Mouse (Mus musculus): ENCODE data around the gene Snap23.
A peak's percentile ranks its signal among the peaks of the same experiment; 100 is the strongest.
"Not testable (repeated sequence)": the region's sequence is repeated elsewhere in the genome, so short reads cannot be mapped to it uniquely, and the experiment has no call there.

The Snap23 gene

GRCm38 (mm10) chr2:120566886-120567797 lies at the start of gene Snap23:
Gene Snap23 (plus strand): TSS chr2:120567671.
- peak; percentile 97 for DNase-seq

DNA sequence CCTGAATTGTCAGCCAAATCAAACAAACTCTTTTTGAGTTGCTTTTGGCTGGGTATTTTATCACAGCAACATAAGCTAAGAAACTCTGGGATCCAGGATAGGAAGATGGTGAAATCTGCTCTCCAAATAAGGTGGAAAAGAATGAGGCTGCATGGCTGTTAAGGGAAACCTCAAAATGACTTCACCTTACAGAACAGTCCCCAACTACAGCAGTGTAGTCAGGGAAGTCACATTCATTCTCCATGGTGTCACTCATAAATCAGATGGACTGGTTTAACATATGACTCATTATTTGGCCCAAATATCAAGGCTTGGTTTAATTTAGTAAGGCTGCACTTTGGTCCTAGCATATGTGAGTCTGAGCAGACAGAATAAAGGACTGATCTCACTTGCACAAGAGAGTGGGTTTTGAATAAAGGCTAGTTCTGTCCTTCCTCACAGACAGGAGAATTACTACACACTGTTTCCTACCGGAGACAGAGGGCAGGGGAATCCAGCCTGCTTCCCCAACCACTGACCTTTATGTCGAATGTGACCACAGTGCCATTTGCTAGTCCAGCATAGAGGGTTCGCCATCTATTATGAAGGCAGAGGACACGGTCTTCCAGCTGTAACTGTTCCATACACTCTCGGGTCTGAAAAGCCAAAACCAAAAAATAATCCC lies 48.8 kb upstream of the Snap23 start:
- DNase-seq, result no peak

GRCm38 (mm10) chr2:120526771-120527170 lies 40.7 kb upstream of the Snap23 start:
- DNase-seq, result no peak

DNA sequence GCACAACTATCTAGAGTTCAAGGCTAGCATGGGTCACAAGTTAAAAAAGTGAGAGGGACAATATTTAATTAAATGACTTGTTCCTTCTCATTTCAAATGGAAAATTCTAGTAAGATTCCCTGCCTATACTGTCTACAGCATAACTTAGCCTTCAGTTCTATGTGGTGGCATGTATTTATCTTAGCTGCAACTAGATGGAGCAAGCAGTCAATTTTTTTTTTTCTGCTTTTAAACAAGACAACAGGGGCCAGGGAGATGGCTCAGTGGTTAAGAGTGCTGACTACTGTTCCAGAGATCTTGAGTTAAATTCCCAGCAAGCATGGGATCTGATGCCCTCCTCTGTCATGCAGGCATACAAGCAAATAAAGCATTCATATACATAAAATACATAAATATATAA lies 37.9 kb upstream of the Snap23 start:
- DNase-seq, result no peak

DNA sequence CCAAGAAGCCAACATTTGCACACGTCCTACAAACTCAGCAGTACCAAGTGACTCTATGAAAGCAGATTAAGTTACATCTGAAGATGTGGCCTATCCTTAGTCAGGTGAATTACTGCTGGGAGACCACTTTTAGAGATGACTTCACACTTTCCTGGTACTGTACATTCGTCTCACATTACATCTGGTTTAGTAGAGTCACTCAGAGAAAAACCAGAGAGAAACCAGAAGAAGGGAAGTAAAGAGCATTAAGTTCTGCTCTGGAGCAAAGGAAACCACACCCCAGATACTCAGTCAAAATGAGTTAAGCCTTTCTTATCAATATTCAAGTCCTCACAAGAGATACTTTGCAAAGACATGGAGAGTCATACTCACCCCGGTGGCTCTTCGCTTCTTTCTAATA lies 36.2 kb upstream of the Snap23 start:
- no peak for DNase-seq

DNA sequence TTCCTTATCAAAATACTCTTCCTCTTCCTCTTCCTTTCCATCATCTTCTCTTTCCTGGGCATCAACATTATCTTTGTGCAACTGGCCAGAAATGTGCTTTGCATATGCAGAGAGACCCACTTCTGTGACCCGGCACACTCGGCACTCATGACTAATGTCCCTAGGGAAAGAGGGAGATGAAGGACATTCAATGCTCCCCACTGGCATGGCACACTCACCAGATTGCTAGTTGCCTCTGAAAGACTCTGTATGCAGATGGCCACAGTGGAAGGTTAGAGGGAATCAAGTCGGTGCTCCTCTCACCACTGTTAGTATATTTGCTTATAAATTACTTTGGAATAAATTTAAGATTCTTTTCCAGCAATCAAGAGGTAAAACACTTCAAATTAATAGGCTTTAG lies 28.1 kb upstream of the Snap23 start:
- DNase-seq, result peak; percentile 6

DNA sequence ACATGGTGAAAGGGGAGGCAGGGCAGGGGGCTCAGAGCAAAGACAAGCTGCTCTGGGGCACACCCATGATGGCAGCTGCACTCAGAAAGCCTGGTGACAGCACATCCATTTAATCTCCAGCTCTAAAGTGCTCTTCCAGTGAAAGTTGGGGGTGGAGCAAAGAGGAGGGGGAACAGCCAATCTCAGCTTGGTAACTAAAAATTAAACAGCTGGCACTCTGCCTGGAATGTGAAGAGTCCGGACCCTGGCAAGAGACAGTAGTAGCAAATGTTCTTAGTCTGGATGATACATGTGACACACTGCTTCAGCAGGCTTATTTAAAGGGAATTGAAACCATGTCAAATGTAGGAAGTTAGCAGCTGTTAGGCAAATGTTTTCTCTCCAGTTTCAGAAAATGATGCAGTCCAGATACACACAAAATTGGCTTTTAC lies 27.7 kb upstream of the Snap23 start:
- peak; percentile 72 for DNase-seq

- DNase-seq, result no peak
Measured at GRCm38 (mm10) chr2:120544732-120545131, 22.7 kb upstream of the Snap23 start.

GRCm38 (mm10) chr2:120556868-120557267 lies 10.6 kb upstream of the Snap23 start:
- DNase-seq, result no peak

DNA sequence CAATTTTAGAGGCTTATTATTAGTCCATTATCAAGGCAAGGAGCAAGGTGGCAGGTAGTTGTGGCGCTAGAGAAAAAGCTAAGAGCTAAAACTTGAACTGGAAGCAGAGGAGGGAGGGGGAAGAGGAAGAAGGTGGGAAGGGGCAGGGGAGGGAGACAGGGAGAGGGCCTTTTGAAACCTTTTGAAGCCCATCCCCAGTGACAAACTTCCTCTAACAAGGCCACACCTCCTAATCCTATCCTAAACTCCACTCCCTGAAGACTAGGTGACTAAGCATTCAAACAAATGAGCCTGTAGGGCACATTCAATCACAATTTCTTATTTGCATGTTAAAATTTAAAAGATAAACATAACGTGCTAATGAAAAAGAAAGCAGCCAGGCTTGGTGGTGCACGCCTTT lies 8.7 kb upstream of the Snap23 start:
- no peak for DNase-seq

GRCm38 (mm10) chr2:120561524-120561923 lies 5.9 kb upstream of the Snap23 start:
- no peak for DNase-seq

DNA sequence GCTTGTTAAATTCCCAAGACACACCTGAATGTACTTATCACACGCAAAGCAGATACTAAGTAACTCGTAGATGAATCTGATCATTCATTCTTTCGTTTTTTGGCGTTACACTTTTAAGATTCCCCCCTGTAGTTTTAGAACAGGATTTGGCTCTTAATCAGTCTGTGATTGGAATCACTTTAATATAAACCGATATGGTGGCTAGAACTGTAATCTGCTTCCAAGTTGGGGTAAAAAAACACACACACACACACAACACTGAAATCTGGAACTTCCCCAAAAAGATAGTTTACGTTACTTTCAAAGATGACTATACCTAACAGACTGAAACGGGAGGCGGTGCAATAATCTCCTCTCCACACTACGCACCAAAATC lies 4.6 kb upstream of the Snap23 start:
- DNase-seq, result no peak

- peak; percentile 86 for DNase-seq
Measured at GRCm38 (mm10) chr2:120563235-120563990, 4.1 kb upstream of the Snap23 start, which contains the start of gene Zfp106. Gene Zfp106 (minus strand): TSS chr2:120563843.

- DNase-seq, result not testable (repeated sequence)
Measured at GRCm38 (mm10) chr2:120564548-120565188, 2.8 kb upstream of the Snap23 start.

- no peak for DNase-seq
Measured at GRCm38 (mm10) chr2:120565363-120565762, 2.1 kb upstream of the Snap23 start.

DNA sequence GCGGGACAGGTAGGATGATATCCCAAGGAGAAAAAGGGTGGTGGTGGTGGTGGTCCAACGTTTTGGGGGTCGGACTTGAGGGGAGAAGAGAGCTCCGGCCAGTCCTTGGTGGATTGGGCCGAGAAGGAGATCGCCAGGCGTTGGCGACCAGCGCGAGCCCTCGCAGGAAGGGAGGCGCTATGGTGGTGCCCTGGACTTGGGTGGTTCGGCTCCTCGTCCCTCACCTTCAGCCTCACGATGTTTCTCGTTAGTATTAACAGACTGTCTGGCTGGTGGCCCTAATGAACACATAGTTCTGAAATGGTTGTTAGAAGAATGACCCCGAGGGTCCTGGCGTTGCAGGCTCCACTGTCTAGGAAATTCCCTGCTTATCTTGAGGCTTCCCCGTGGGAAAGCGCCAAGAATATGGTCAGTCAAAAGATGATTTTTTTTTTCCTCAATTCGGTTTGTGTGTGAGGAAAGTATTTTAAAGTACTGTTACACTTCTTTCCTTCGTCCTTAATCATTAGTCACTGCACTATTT lies 388 bp downstream of the Snap23 start:
- DNase-seq, result no peak

GRCm38 (mm10) chr2:120571081-120571480 lies 3.6 kb downstream of the Snap23 start:
- peak; percentile 48 for DNase-seq

- DNase-seq, result not testable (repeated sequence)
Measured at GRCm38 (mm10) chr2:120572161-120572560, 4.7 kb downstream of the Snap23 start.

DNA sequence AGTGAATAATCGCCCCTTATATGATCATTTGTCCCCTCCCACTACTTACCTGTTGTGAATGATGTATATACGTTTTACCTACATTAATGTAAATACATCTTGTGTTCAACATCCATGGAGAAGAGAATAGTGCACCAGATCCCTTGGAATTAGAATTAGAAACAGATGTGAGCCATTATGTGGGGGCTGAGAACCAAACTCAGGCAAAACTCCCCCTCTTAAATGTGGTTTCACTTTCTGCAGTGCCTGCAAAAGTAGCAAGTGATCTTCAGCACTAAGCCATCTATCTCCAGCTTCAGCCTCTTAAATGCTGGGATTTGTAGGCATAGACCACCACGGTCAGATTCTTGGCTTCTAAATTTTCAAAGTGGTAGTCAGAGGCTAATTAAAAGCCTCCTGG lies 7.7 kb downstream of the Snap23 start:
- DNase-seq, result no peak

- no peak for DNase-seq
Measured at GRCm38 (mm10) chr2:120575978-120576377, 8.5 kb downstream of the Snap23 start.

DNA sequence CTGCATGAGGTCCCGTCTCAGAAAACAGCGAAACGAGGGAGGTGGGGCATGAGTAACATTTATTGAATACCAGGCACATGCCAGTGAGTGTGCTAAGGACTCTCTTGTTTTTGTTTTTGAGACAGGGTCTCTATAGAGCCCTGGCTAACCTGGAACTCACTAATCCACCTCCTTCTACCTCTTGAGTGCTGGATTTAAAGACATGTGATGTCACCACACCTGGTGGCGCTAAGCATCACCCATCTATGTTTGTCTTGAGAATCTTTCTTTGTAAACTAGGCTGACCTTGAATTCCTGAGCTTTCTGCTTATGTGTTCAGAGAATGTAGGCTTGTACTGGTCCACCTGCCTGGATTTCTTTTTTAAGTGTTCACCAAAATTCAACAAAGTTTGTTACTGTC lies 10.3 kb downstream of the Snap23 start:
- DNase-seq, result no peak

DNA sequence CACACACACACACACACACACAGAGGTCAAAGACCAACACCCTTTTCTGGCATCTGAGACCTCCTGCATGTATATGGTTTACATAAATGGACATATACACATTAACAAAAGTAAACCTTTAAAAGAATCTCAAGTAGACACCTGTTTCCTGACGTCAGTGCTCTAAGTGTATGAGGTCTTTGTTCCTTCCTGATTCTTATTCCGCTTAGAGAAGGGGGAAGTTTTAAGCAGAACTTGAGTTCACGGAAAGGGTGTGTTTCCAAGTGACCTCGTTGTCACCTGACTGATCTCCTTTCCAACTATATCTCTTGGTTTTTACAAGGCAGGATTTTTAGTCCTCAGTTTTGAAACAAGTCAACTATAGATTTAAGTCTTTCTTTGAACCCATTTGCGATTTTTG lies 10.8 kb downstream of the Snap23 start:
- no peak for DNase-seq

- no peak for DNase-seq
Measured at GRCm38 (mm10) chr2:120589759-120590158, 22.3 kb downstream of the Snap23 start.
